Mouse (Mus musculus) liver, postnatal 0 days (tissue): ENCODE data around the gene Gabrb1. TPM values are rescaled to one million over a fixed set of nuclear protein-coding genes. Genes with fewer than 3 reads are reported as not detected.

Experiments
- ATAC-seq: fragments of 200-750 bp; cut with Nextera tagmentation; 2 replicates; pipeline ENCODE4 v1.8.0; 2017; ENCODE audit warnings: mild to moderate bottlenecking, moderate library complexity
- DNase-seq: peaks from one replicate; pipeline ENCODE4 v3.0.0-alpha.2; 2016
- H3K27ac ChIP-seq: fragments of 300-500 bp; sonication (generic); 2 replicates; pipeline ENCODE4 v1.5.1; 2014; ENCODE audit warnings: antibody characterized with exemption, moderate library complexity, mild to moderate bottlenecking, low read depth
- H3K27me3 ChIP-seq: fragments of 300-500 bp; sonication (generic); 2 replicates; pipeline ENCODE4 v1.6.1; 2014; ENCODE audit warnings: low read length, control low read depth, mixed read lengths; ENCODE audit not compliant: insufficient read depth
- H3K36me3 ChIP-seq: fragments of 300-500 bp; sonication (generic); replicated peaks from 2 replicates; pipeline ENCODE4 v1.6.1; 2014; ENCODE audit warnings: mild to moderate bottlenecking, control low read depth, low read length, moderate library complexity, mixed read lengths; ENCODE audit not compliant: insufficient read depth
- H3K4me1 ChIP-seq: fragments of 300-500 bp; sonication (generic); 2 replicates; pipeline ENCODE4 v1.6.1; 2014; ENCODE audit warnings: antibody characterized with exemption, mild to moderate bottlenecking, control low read depth; ENCODE audit not compliant: insufficient read depth
- H3K4me2 ChIP-seq: fragments of 300-500 bp; sonication (generic); 2 replicates; pipeline ENCODE4 v1.6.1; 2014; ENCODE audit warnings: low read depth, mild to moderate bottlenecking, low read length, moderate library complexity, mixed read lengths
- H3K4me3 ChIP-seq: fragments of 300-500 bp; sonication (generic); 2 replicates; pipeline ENCODE4 v1.5.1; 2014; ENCODE audit warnings: low read depth, low read length
- H3K9ac ChIP-seq: fragments of 300-500 bp; sonication (generic); replicated peaks from 2 replicates; pipeline ENCODE4 v1.6.1; 2014; ENCODE audit warnings: mild to moderate bottlenecking, moderate library complexity
- H3K9me3 ChIP-seq: fragments of 300-500 bp; sonication (generic); 2 replicates; pipeline ENCODE4 v1.6.1; 2016; ENCODE audit warnings: mild to moderate bottlenecking, control low read depth, low read length, mixed read lengths
- CTCF ChIP-seq: sonication (generic); IDR thresholded peaks from 2 replicates; pipeline ENCODE4 v1.5.1; 2016; ENCODE audit warnings: antibody characterized with exemption, low read depth
- EP300 ChIP-seq: IDR thresholded peaks from 2 replicates; pipeline ENCODE4 v1.6.1; 2016; ENCODE audit warnings: antibody characterized with exemption, low read depth, mild to moderate bottlenecking
- WGBS: fragments of 180-500 bp; shearing (Covaris S2); extraction: QIAGEN DNeasy Blood & Tissue Kit; methylation state at CpG from one replicate; pipeline ENCODE4 v1.1.7; 2014; ENCODE audit not compliant: insufficient replicate concordance; 5-methylcytosine and 5-hydroxymethylcytosine counted together
- polyA plus RNA-seq: library from polyadenylated mRNA; unstranded; fragments of >200 nt; fragmentation: Nextera tagmentation; extraction: Ambion mirVana; gene quantifications from 2 replicates; pipeline ENCODE4 v1.2.1, GENCODE M21; 2015

Gene Gabrb1
- polyA plus RNA-seq, 1 experiment from 2014 or later = not detected

- no peak for ATAC-seq
- Histone ChIP-seq H3K4me1 (no peaks in the 10 kb centered on the region), H3K27me3 (no peaks in the 10 kb centered on the region), H3K4me3 (no peak overlapping the region), H3K9me3 (no peaks in the 10 kb centered on the region), H3K4me2 (no peak overlapping the region), H3K36me3 (no peaks in the 10 kb centered on the region), H3K27ac (no peak overlapping the region), H3K9ac (no peak overlapping the region)
- 58% methylated on average over 5 of the region's 5 CpGs for WGBS
- no peak for DNase-seq
- TF ChIP-seq CTCF (no peak), EP300 (no peak)
Observed at GRCm38 (mm10) chr5:71976571-71977061, 318.7 kb downstream of the Gabrb1 start.

GRCm38 (mm10) chr5:71986561-71986960 lies 328.6 kb downstream of the Gabrb1 start:
- TF ChIP-seq EP300 = no peak
- no peak for TF ChIP-seq CTCF
- H3K9ac ChIP-seq = no peak overlapping the region
- ATAC-seq = no peak
- H3K27me3 ChIP-seq = no peaks in the 10 kb centered on the region
- no peak for DNase-seq
- no peaks in the 10 kb centered on the region for H3K4me1 ChIP-seq
- no peaks in the 10 kb centered on the region for H3K36me3 ChIP-seq
- H3K9me3 ChIP-seq = no peaks in the 10 kb centered on the region
- no peak overlapping the region for H3K27ac ChIP-seq
- 53% methylated on average over 1 of the region's 1 CpGs for WGBS
- H3K4me2 ChIP-seq = no peak overlapping the region
- no peak overlapping the region for H3K4me3 ChIP-seq

- WGBS = 54% methylated on average over 5 of the region's 5 CpGs
- H3K9ac ChIP-seq = no peak overlapping the region
- H3K27ac ChIP-seq = no peak overlapping the region
- H3K36me3 ChIP-seq = no peaks in the 10 kb centered on the region
- no peaks in the 10 kb centered on the region for H3K9me3 ChIP-seq
- DNase-seq (no peak), ATAC-seq (no peak)
- H3K4me1 ChIP-seq = no peaks in the 10 kb centered on the region
- no peak overlapping the region for H3K4me2 ChIP-seq
- H3K4me3 ChIP-seq = no peak overlapping the region
- no peaks in the 10 kb centered on the region for H3K27me3 ChIP-seq
- TF ChIP-seq CTCF = no peak
- TF ChIP-seq EP300 = no peak
Observed at GRCm38 (mm10) chr5:71986983-71987398, 329.1 kb downstream of the Gabrb1 start.

GRCm38 (mm10) chr5:71999466-71999865 lies 341.6 kb downstream of the Gabrb1 start:
- no peak for ATAC-seq
- TF ChIP-seq CTCF = no peak
- no peak for TF ChIP-seq EP300
- Histone ChIP-seq H3K9me3 (no peaks in the 10 kb centered on the region), H3K27ac (no peak overlapping the region), H3K4me1 (no peaks in the 10 kb centered on the region), H3K4me2 (no peak overlapping the region), H3K27me3 (no peaks in the 10 kb centered on the region), H3K9ac (no peak overlapping the region), H3K4me3 (no peak overlapping the region), H3K36me3 (no peaks in the 10 kb centered on the region)
- WGBS = 70% methylated on average over 4 of the region's 4 CpGs
- DNase-seq = no peak

GRCm38 (mm10) chr5:72003811-72004435 lies 346.0 kb downstream of the Gabrb1 start:
- Histone ChIP-seq H3K9me3 (no peaks in the 10 kb centered on the region), H3K4me3 (no peak overlapping the region), H3K27ac (no peak overlapping the region), H3K36me3 (no peaks in the 10 kb centered on the region), H3K9ac (no peak overlapping the region), H3K27me3 (no peaks in the 10 kb centered on the region), H3K4me1 (no peaks in the 10 kb centered on the region), H3K4me2 (no peak overlapping the region)
- no peak for DNase-seq
- TF ChIP-seq CTCF (no peak), EP300 (no peak)
- WGBS = 71% methylated on average over 3 of the region's 3 CpGs
- ATAC-seq = no peak

GRCm38 (mm10) chr5:72036954-72037353 lies 379.0 kb downstream of the Gabrb1 start:
- Histone ChIP-seq H3K4me2 (no peak overlapping the region), H3K27me3 (no peaks in the 10 kb centered on the region), H3K4me3 (no peak overlapping the region), H3K4me1 (no peaks in the 10 kb centered on the region), H3K9me3 (no peaks in the 10 kb centered on the region), H3K36me3 (no peaks in the 10 kb centered on the region), H3K27ac (no peak overlapping the region), H3K9ac (no peak overlapping the region)
- ATAC-seq = no peak
- DNase-seq = no peak
- no peak for TF ChIP-seq EP300
- TF ChIP-seq CTCF = no peak
